Mouse (Mus musculus) embryonic facial prominence, embryonic 11.5 days (tissue): ENCODE data around the gene Hdac7. TPM values are rescaled to one million over a fixed set of nuclear protein-coding genes. Genes with fewer than 3 reads are reported as not detected.

Experiments used
- ATAC-seq: fragments of 200-750 bp; cut with Nextera tagmentation; replicated peaks from 2 replicates; pipeline ENCODE4 v1.8.0; 2017; ENCODE audit warnings: low read depth; ENCODE audit not compliant: insufficient number of reproducible peaks, low FRiP score, low TSS enrichment
- DNase-seq: peaks from one replicate; pipeline ENCODE4 v3.0.0-alpha.2; 2015; ENCODE audit warnings: low spot score
- H3K27ac ChIP-seq: fragments of 300-500 bp; sonication (generic); replicated peaks from 2 replicates; pipeline ENCODE4 v1.5.1; 2014; ENCODE audit warnings: mild to moderate bottlenecking, low read depth, low read length, control low read depth
- H3K27me3 ChIP-seq: fragments of 300-500 bp; sonication (generic); 2 replicates; pipeline ENCODE4 v1.6.1; 2014; ENCODE audit warnings: mild to moderate bottlenecking, low read length, moderate library complexity, mixed read lengths; ENCODE audit not compliant: control insufficient read depth, insufficient read depth
- H3K36me3 ChIP-seq: fragments of 300-500 bp; sonication (generic); replicated peaks from 2 replicates; pipeline ENCODE4 v1.6.1; 2014; ENCODE audit warnings: low read depth, mild to moderate bottlenecking, low read length, moderate library complexity, mixed read lengths; ENCODE audit not compliant: control insufficient read depth, insufficient read depth
- H3K4me1 ChIP-seq: fragments of 300-500 bp; sonication (generic); 2 replicates; pipeline ENCODE4 v1.6.1; 2014; ENCODE audit warnings: low read length, mixed read lengths; ENCODE audit not compliant: control insufficient read depth, insufficient read depth
- H3K4me2 ChIP-seq: fragments of 300-500 bp; sonication (generic); 2 replicates; pipeline ENCODE4 v1.6.1; 2014; ENCODE audit warnings: low read depth, mild to moderate bottlenecking, control low read depth, low read length, moderate library complexity
- H3K4me3 ChIP-seq: fragments of 300-500 bp; sonication (generic); 2 replicates; pipeline ENCODE4 v1.5.1; 2014; ENCODE audit warnings: low read depth, low read length, control low read depth
- H3K9ac ChIP-seq: fragments of 300-500 bp; sonication (generic); replicated peaks from 2 replicates; pipeline ENCODE4 v1.6.1; 2014; ENCODE audit warnings: mild to moderate bottlenecking, control low read depth, low read length
- H3K9me3 ChIP-seq: fragments of 300-500 bp; sonication (generic); replicated peaks from 2 replicates; pipeline ENCODE4 v1.6.1; 2016; ENCODE audit warnings: mild to moderate bottlenecking, low read length, inconsistent platforms, mixed read lengths; ENCODE audit not compliant: control insufficient read depth
- WGBS: fragments of 180-500 bp; shearing (Covaris S2); extraction: QIAGEN DNeasy Blood & Tissue Kit; methylation state at CpG from one replicate; pipeline ENCODE4 v1.1.7; 2014; 5-methylcytosine and 5-hydroxymethylcytosine counted together
- polyA plus RNA-seq: library from polyadenylated mRNA; unstranded; fragments of >200 nt; fragmentation: Nextera tagmentation; extraction: Ambion mirVana; gene quantifications from 2 replicates; pipeline ENCODE4 v1.2.1, GENCODE M21; 2014

The Hdac7 gene
- polyA plus RNA-seq, 1 experiment from 2014 or later, result 17.0 TPM

DNA sequence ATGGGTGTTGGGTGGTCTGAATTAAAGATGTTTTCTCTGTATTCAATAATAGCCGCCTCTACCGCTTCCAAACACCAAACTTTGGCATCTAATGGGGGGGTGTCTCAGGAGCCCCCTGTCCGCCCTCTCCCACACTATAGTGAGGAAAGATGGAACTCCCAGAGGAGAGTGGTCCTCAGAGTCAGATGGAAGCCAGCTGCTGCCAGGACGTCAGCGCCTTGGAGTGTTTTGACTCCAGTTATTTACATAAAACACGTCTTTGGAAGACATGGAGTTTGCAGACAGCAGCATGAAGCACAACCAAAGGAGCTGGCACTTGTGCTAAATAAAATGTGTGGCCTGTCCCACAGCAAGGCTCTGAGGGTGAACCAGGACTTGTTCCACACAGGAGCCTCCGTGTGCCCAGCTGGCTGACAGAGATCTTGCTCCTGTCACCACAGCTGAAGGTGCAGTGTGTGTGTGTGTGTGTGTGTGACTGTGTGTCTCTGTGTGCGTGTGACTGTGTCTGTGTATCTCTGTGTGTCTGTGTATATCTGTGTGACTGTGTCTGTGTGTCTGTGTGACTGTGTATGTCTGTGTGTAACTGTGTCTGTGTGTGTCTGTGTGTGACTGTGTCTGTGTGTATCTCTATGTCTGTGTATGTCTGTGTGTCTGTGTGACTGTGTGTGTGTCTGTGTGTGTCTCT lies 20.2 kb upstream of the Hdac7 start:
- no peak for DNase-seq

DNA sequence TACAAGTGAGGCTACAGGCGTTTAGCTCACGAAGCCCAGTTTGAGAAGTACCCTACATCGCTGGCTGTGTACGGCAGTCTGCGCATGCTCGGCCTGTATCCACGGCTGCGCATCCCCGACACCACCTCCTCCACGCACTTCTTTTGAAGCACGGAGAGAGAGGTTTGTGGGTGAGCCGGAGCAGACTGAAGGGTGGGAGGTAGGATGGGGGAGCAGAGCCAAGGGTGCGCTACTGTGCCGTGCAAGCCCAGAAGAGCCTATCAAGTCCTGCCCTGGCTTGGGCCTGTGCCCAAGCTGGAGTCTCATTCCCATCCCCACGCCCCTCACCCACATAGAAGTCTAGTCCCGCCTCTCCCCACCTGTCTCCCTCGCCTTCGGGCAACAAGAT lies 19.2 kb upstream of the Hdac7 start:
- ATAC-seq, result no peak
- Histone ChIP-seq H3K4me1 (no peaks in the 10 kb centered on the region), H3K36me3 (no peaks in the 10 kb centered on the region), H3K27ac (no peak overlapping the region), H3K9ac (no peak overlapping the region), H3K9me3 (peaks cover 3% of the 10 kb centered on the region), H3K4me3 (no peak overlapping the region), H3K27me3 (no peaks in the 10 kb centered on the region), H3K4me2 (no peak overlapping the region)
- DNase-seq, result no peak
- 79% methylated on average over 17 of the region's 18 CpGs for WGBS

More for the DNA sequence above, 20.2 kb upstream of the Hdac7 start:
- Histone ChIP-seq H3K27ac (no peak overlapping the region), H3K4me2 (no peak overlapping the region), H3K36me3 (no peaks in the 10 kb centered on the region), H3K9ac (no peak overlapping the region), H3K27me3 (no peaks in the 10 kb centered on the region), H3K9me3 (peaks cover 3% of the 10 kb centered on the region), H3K4me1 (no peaks in the 10 kb centered on the region), H3K4me3 (no peak overlapping the region)
- 72% methylated on average over 8 of the region's 8 CpGs for WGBS
- no peak for ATAC-seq

DNA sequence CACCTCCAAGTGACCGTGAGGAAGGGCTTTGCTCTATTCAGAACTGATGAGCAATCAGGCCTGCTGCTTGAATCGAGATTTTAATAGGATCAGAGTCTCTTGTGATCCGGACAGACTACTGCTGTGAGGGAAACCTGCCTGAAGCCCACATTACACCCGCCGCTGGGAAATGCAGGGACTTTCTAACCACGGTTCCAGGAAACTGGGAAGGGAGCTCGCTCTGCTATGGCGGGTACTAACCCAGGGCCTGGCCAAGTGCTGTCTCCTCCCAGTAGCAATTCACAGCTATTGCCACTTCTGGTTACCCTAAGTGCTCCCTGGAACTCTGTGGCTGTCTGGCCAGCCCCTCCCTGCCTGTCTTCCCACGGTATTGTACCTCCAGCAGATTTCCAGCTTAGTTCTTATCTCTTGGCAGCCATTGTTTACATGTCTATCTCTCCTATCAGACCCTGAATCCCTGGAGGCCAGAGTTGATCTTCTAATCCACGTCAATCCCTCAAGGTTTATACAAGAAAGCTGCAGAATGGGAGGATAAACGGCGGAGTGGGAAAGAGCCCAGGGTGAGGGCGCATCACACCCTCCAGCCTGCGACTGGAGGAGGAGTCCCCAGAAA lies 18.7 kb upstream of the Hdac7 start:
- H3K4me3 ChIP-seq, result no peak overlapping the region
- no peaks in the 10 kb centered on the region for H3K27me3 ChIP-seq
- no peaks in the 10 kb centered on the region for H3K4me1 ChIP-seq
- H3K36me3 ChIP-seq, result no peaks in the 10 kb centered on the region
- DNase-seq (no peak), ATAC-seq (no peak)
- peaks cover 3% of the 10 kb centered on the region for H3K9me3 ChIP-seq
- no peak overlapping the region for H3K9ac ChIP-seq
- H3K4me2 ChIP-seq, result no peak overlapping the region
- WGBS, result 57% methylated on average over 14 of the region's 14 CpGs
- H3K27ac ChIP-seq, result no peak overlapping the region

DNA sequence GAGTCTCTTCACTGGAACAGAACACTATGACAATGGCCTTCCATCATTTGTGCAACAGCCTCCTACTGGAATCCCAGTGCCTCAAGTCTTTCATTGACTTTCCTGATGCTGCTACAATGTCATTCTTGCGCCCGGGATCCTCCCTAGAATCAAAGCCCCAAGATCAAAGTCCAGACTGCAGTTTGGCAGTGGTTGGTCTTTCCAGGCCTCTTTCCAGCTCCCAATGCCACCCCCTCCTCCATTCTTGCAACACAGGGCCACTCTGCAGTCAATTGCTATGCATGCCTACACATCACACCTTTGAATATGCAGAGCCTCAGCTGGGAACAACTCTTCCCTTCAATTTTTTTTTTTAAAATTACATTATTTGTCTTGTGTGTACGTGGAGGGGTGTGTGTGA lies 16.1 kb upstream of the Hdac7 start:
- H3K36me3 ChIP-seq, result no peaks in the 10 kb centered on the region
- 77% methylated on average over 3 of the region's 3 CpGs for WGBS
- ATAC-seq, result no peak

DNA sequence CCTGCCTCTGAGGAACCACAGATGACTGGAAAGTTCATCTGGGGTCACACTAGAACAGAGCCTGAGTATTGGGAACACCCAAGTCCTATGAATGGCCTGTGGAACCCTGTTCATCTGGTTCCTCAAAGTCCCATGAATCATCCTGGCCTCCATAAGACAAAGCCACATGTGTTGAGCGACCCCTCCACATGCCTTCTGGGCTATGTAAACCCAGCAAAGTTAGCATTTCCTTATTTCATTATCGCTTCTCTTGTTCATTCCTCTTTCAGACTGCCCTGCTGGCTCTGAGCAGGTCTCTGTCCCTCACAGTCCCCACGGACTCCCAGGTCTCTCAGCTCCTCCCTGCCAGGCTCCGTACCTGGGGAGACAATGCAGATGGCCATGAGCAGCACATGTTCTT lies 14.1 kb upstream of the Hdac7 start:
- DNase-seq, result no peak
- Histone ChIP-seq H3K4me3 (no peak overlapping the region), H3K9me3 (no peaks in the 10 kb centered on the region), H3K9ac (no peak overlapping the region), H3K36me3 (no peaks in the 10 kb centered on the region), H3K4me1 (no peaks in the 10 kb centered on the region), H3K27ac (no peak overlapping the region), H3K4me2 (no peak overlapping the region), H3K27me3 (no peaks in the 10 kb centered on the region)
- no peak for ATAC-seq
- 80% methylated on average over 4 of the region's 4 CpGs for WGBS

More for the DNA sequence above, 16.1 kb upstream of the Hdac7 start:
- Histone ChIP-seq H3K4me1 (no peaks in the 10 kb centered on the region), H3K4me3 (no peak overlapping the region), H3K27me3 (no peaks in the 10 kb centered on the region), H3K27ac (no peak overlapping the region), H3K9me3 (no peaks in the 10 kb centered on the region), H3K9ac (no peak overlapping the region), H3K4me2 (no peak overlapping the region)
- no peak for DNase-seq

DNA sequence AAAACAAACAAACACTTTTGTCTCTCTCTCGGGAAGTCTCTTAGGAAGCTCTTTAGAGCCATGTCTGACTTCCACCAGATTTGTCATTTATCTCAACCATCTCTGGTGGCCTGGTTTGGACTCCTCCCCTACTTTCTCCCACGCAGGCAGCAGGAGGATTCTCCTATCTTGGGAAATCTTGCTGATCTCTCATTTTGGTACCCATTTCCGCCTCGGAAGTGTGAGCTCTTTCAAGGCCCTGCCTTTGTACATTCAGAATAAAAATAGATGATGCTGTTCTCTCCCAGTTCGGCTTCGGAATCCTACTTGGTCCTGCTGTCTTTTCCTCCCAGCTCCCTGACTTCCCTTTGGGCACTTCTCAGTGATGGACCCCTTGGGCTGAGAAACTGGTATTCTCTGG lies 10.2 kb upstream of the Hdac7 start:
- Histone ChIP-seq H3K9ac (no peak overlapping the region), H3K36me3 (no peaks in the 10 kb centered on the region), H3K4me1 (no peaks in the 10 kb centered on the region), H3K4me3 (no peak overlapping the region), H3K9me3 (no peaks in the 10 kb centered on the region), H3K27ac (no peak overlapping the region), H3K27me3 (no peaks in the 10 kb centered on the region), H3K4me2 (no peak overlapping the region)
- no peak for DNase-seq
- 67% methylated on average over 6 of the region's 6 CpGs for WGBS
- ATAC-seq, result no peak

DNA sequence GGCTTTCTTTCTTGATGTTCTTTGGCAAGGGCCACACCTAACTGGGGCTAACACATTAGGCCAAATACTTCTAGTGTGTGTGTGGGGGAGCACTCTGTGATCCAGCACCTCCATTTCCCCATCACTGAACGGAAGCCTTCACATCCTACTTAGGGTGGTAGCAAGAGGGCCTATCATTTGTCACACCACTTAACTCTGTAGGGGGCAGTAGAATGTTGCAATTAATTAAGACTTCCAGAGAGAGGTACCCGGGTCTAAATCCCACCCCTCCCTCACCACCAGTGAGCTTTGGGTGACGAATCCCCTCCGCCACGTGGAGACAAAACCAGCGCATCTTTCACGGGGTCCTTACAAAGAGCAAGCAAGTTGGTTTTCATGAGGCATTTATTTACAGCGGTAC lies 9.8 kb upstream of the Hdac7 start:
- no peak overlapping the region for H3K9ac ChIP-seq
- no peak overlapping the region for H3K4me3 ChIP-seq
- WGBS, result 51% methylated on average over 8 of the region's 8 CpGs
- no peak overlapping the region for H3K4me2 ChIP-seq
- H3K27ac ChIP-seq, result no peak overlapping the region
- DNase-seq (no peak), ATAC-seq (no peak)
- H3K4me1 ChIP-seq, result no peaks in the 10 kb centered on the region
- no peaks in the 10 kb centered on the region for H3K27me3 ChIP-seq
- no peaks in the 10 kb centered on the region for H3K36me3 ChIP-seq
- H3K9me3 ChIP-seq, result no peaks in the 10 kb centered on the region

DNA sequence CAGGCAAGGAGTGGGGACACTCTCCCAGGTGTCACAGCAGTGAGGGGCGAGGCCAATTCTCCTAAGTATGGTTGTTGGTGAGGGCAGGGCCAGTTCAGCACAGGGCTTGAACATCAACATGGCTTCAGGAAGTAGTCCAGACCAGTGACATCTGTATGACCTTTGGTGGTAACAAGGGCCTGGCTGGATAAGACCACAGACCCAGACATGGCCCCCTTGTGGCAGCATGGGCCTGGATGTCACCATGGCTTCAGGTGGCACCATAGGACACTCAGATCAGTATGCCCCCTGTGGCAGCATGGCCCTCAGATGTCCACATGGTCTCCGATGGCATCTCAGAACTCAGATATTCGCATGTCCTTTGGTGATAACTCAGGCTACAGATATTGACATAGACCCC lies 8.0 kb upstream of the Hdac7 start:
- no peaks in the 10 kb centered on the region for H3K9me3 ChIP-seq
- H3K36me3 ChIP-seq, result no peaks in the 10 kb centered on the region
- ATAC-seq (no peak), DNase-seq (no peak)
- H3K4me2 ChIP-seq, result no peak overlapping the region
- WGBS, result 85% methylated on average over 3 of the region's 3 CpGs
- no peak overlapping the region for H3K27ac ChIP-seq
- no peak overlapping the region for H3K9ac ChIP-seq
- no peaks in the 10 kb centered on the region for H3K4me1 ChIP-seq
- no peaks in the 10 kb centered on the region for H3K27me3 ChIP-seq
- no peak overlapping the region for H3K4me3 ChIP-seq
